Mouse (Mus musculus) forebrain, embryonic 13.5 days (tissue): ENCODE results near the gene Hmg20b. TPM values are rescaled to one million over a fixed set of nuclear protein-coding genes. Genes with fewer than 3 reads are reported as not detected.

ENCODE experiments used
- ATAC-seq: fragments of 200-750 bp; cut with Nextera tagmentation; 2 replicates; pipeline ENCODE4 v1.8.0; 2017
- H3K27ac ChIP-seq: fragments of 300-500 bp; sonication (generic); 2 replicates; pipeline ENCODE4 v1.5.1; 2015; ENCODE audit warnings: inconsistent platforms, mild to moderate bottlenecking, moderate library complexity
- H3K27me3 ChIP-seq: fragments of 300-500 bp; sonication (generic); 2 replicates; pipeline ENCODE4 v1.6.1; 2015; ENCODE audit warnings: mild to moderate bottlenecking, inconsistent platforms
- H3K36me3 ChIP-seq: fragments of 300-500 bp; sonication (generic); 2 replicates; pipeline ENCODE4 v1.6.1; 2015; ENCODE audit warnings: mild to moderate bottlenecking, inconsistent platforms; ENCODE audit not compliant: poor library complexity, severe bottlenecking
- H3K4me1 ChIP-seq: fragments of 300-500 bp; sonication (generic); 2 replicates; pipeline ENCODE4 v1.6.1; 2015; ENCODE audit warnings: inconsistent platforms
- H3K4me2 ChIP-seq: fragments of 300-500 bp; sonication (generic); 2 replicates; pipeline ENCODE4 v1.6.1; 2015; ENCODE audit warnings: inconsistent platforms, mild to moderate bottlenecking, moderate library complexity
- H3K4me3 ChIP-seq: fragments of 300-500 bp; sonication (generic); 2 replicates; pipeline ENCODE4 v1.5.1; 2015; ENCODE audit warnings: mild to moderate bottlenecking, inconsistent platforms
- H3K9ac ChIP-seq: fragments of 300-500 bp; sonication (generic); 2 replicates; pipeline ENCODE4 v1.6.1; 2015; ENCODE audit warnings: mild to moderate bottlenecking, inconsistent platforms
- H3K9me3 ChIP-seq: fragments of 300-500 bp; sonication (generic); replicated peaks from 2 replicates; pipeline ENCODE4 v1.6.1; 2016; ENCODE audit warnings: inconsistent platforms
- WGBS: fragments of 180-500 bp; shearing (Covaris S2); methylation state at CpG from one replicate; pipeline ENCODE4 v1.1.7; 2015; 5-methylcytosine and 5-hydroxymethylcytosine counted together
- polyA plus RNA-seq: library from polyadenylated mRNA; unstranded; fragments of >200 nt; fragmentation: Nextera tagmentation; extraction: Ambion mirVana; gene quantifications from 2 replicates; pipeline ENCODE4 v1.2.1, GENCODE M21; 2015

Hmg20b gene
- polyA plus RNA-seq, 1 experiment from 2014 or later: 60.6 TPM

- no peaks in the 10 kb centered on the region for H3K9me3 ChIP-seq
- no peaks in the 10 kb centered on the region for H3K4me1 ChIP-seq
- WGBS: 76% methylated on average over 10 of the region's 10 CpGs
- no peak overlapping the region for H3K27ac ChIP-seq
- peaks cover 25% of the 10 kb centered on the region for H3K27me3 ChIP-seq
- H3K9ac ChIP-seq: peak overlapping the region; percentile 37; the same call in 1 of the 2 replicates
- ATAC-seq: no peak
- no peak overlapping the region for H3K4me3 ChIP-seq
- H3K4me2 ChIP-seq: no peak overlapping the region
- peaks cover 40% of the 10 kb centered on the region for H3K36me3 ChIP-seq
Observed at GRCm38 (mm10) chr10:81329194-81329975, 20.9 kb downstream of the Hmg20b start.

DNA sequence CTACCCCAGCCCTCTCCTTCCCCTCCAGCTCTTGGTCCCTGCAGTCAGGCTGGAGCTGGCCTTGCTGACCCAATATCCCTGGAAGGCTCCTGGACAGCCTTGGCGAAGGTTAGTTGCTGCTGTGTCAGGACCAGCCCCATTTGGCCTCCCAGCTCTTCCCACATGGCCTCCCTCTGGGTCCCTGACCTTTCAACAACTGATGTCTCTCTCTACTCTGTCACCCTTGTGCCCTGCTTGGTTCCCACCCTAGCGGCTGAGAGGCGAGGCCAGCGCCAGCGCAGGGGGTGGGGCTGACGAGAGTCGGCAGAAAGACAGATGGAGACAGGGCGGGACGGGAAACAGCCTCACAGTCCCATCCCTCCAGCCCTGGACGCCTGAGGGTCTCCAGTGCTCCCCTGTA, 21.9 kb downstream of the Hmg20b start, which contains the start of gene Tbxa2r:
Tbxa2r (plus strand) TSS at position 346 of the 400 bp plus-strand sequence.
- Histone ChIP-seq H3K4me1 (no peaks in the 10 kb centered on the region), H3K27ac (no peak within 1 kb of the TSS; the same call in 1 of the 2 replicates)
- WGBS: 15% methylated on average over 10 of the region's 10 CpGs

GRCm38 (mm10) chr10:81327959-81328358, 22.3 kb downstream of the Hmg20b start:
- Histone ChIP-seq H3K27me3 (peaks cover 16% of the 10 kb centered on the region), H3K9me3 (no peaks in the 10 kb centered on the region), H3K4me2 (no peak overlapping the region), H3K4me3 (no peak overlapping the region), H3K27ac (no peak overlapping the region; the same call in 1 of the 2 replicates), H3K4me1 (0 out of 2 replicates have a peak, but pooled peaks cover under 1% of the 10 kb centered on the region), H3K36me3 (peaks cover 54% of the 10 kb centered on the region), H3K9ac (no peak overlapping the region)
- no peak for ATAC-seq
- WGBS: 58% methylated on average over 2 of the region's 2 CpGs

More for the DNA sequence above, 21.9 kb downstream of the Hmg20b start, which contains the start of gene Tbxa2r:
- ATAC-seq: no peak; the same call in 1 of the 2 replicates
- Histone ChIP-seq H3K9me3 (no peaks in the 10 kb centered on the region), H3K9ac (peak within 1 kb of the TSS; percentile 27; the same call in 1 of the 2 replicates), H3K4me3 (no peak within 1 kb of the TSS), H3K36me3 (peaks cover 50% of the 10 kb centered on the region), H3K27me3 (peaks cover 20% of the 10 kb centered on the region), H3K4me2 (no peak within 1 kb of the TSS)

DNA sequence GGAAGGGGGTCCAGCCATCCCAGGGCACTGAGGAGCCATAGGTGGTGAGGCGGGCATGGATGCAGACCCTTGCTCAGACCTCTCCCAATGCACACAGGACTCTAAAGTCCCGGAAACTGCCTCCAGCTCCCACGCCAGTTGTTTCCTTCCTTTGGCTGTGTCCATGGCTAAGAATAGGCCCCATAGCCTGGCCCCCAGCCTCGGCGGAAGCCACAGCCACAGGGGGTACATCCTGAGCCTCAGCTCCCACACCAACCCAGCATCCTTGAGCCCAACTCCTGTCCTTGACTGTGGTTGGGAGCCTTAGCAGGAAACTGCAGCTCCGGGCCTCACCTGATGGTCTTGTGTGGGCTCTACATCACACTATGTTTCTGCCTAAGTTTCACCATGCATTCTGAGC, 23.4 kb downstream of the Hmg20b start:
- Histone ChIP-seq H3K9ac (no peak overlapping the region), H3K9me3 (no peaks in the 10 kb centered on the region), H3K4me3 (no peak overlapping the region), H3K36me3 (peaks cover 63% of the 10 kb centered on the region), H3K27me3 (peaks cover 5% of the 10 kb centered on the region), H3K27ac (no peak overlapping the region), H3K4me2 (no peak overlapping the region), H3K4me1 (peaks cover 12% of the 10 kb centered on the region)
- ATAC-seq: no peak
- WGBS: 83% methylated on average over 6 of the region's 6 CpGs

- 95% methylated on average over 18 of the region's 18 CpGs for WGBS
- H3K36me3 ChIP-seq: peaks cover 63% of the 10 kb centered on the region
- no peak for ATAC-seq
Observed at GRCm38 (mm10) chr10:81325781-81326180, 24.5 kb downstream of the Hmg20b start.

GRCm38 (mm10) chr10:81325176-81325575, 25.1 kb downstream of the Hmg20b start:
- Histone ChIP-seq H3K27ac (no peak overlapping the region), H3K4me2 (no peak overlapping the region), H3K4me1 (peaks cover 16% of the 10 kb centered on the region), H3K27me3 (no peaks in the 10 kb centered on the region), H3K9me3 (no peaks in the 10 kb centered on the region), H3K36me3 (peaks cover 63% of the 10 kb centered on the region), H3K9ac (no peak overlapping the region), H3K4me3 (no peak overlapping the region)
- WGBS: 95% methylated on average over 21 of the region's 21 CpGs
- no peak for ATAC-seq

More at GRCm38 (mm10) chr10:81325781-81326180, 24.5 kb downstream of the Hmg20b start:
- Histone ChIP-seq H3K27me3 (no peaks in the 10 kb centered on the region), H3K9ac (no peak overlapping the region), H3K9me3 (no peaks in the 10 kb centered on the region), H3K4me2 (no peak overlapping the region), H3K4me3 (no peak overlapping the region), H3K27ac (no peak overlapping the region), H3K4me1 (peaks cover 16% of the 10 kb centered on the region)

GRCm38 (mm10) chr10:81323791-81324530, 26.3 kb downstream of the Hmg20b start:
- H3K27ac ChIP-seq: no peak overlapping the region
- H3K36me3 ChIP-seq: peaks cover 63% of the 10 kb centered on the region
- 94% methylated on average over 18 of the region's 18 CpGs for WGBS
- H3K4me2 ChIP-seq: no peak overlapping the region
- H3K9me3 ChIP-seq: no peaks in the 10 kb centered on the region
- H3K27me3 ChIP-seq: no peaks in the 10 kb centered on the region
- peaks cover 26% of the 10 kb centered on the region for H3K4me1 ChIP-seq
- no peak overlapping the region for H3K9ac ChIP-seq
- no peak for ATAC-seq
- H3K4me3 ChIP-seq: peak overlapping the region; percentile 13; the same call in 1 of the 2 replicates

DNA sequence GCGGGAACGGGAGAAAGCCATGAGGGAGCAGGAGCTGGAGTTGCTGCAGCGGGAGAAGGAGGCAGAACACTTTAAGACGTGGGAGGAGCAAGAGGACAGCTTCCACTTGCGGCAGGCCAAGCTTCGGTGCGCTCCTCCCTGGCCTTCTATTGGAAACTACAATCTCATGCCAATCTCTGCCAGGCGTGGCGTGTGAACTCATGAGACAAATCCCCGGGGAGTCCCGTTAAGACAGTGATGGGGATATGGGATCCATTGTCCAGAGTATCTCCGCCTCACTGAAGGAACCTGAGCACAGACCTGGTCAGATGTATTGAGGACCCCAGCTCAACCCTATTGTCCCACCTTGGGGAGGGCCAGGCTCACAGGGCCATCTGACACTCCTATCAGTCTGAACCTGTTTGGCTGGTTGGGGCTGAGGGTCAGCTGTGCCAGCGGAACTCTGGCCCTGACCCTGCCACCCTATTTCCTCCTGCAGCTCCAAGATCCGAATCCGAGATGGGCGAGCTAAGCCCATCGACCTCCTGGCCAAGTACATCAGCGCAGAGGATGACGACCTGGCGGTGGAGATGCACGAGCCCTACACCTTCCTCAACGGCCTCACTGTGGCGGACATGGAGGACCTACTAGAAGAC, 27.0 kb downstream of the Hmg20b start:
- no peaks in the 10 kb centered on the region for H3K9me3 ChIP-seq
- peaks cover 30% of the 10 kb centered on the region for H3K4me1 ChIP-seq
- no peak overlapping the region for H3K27ac ChIP-seq
- H3K36me3 ChIP-seq: peaks cover 67% of the 10 kb centered on the region
- H3K9ac ChIP-seq: no peak overlapping the region
- H3K4me2 ChIP-seq: no peak overlapping the region; the same call in 1 of the 2 replicates
- H3K4me3 ChIP-seq: no peak overlapping the region
- no peak for ATAC-seq
- WGBS: 93% methylated on average over 23 of the region's 23 CpGs
- H3K27me3 ChIP-seq: no peaks in the 10 kb centered on the region

GRCm38 (mm10) chr10:81322444-81322843, 27.8 kb downstream of the Hmg20b start:
- ATAC-seq: no peak
- no peak overlapping the region for H3K27ac ChIP-seq
- H3K4me3 ChIP-seq: peak overlapping the region; percentile 96; the same call in 1 of the 2 replicates
- WGBS: 96% methylated on average over 27 of the region's 27 CpGs
- no peak overlapping the region for H3K9ac ChIP-seq
- peaks cover 67% of the 10 kb centered on the region for H3K36me3 ChIP-seq
- no peaks in the 10 kb centered on the region for H3K27me3 ChIP-seq
- peaks cover 30% of the 10 kb centered on the region for H3K4me1 ChIP-seq
- peak overlapping the region; percentile 85 for H3K4me2 ChIP-seq
- no peaks in the 10 kb centered on the region for H3K9me3 ChIP-seq

DNA sequence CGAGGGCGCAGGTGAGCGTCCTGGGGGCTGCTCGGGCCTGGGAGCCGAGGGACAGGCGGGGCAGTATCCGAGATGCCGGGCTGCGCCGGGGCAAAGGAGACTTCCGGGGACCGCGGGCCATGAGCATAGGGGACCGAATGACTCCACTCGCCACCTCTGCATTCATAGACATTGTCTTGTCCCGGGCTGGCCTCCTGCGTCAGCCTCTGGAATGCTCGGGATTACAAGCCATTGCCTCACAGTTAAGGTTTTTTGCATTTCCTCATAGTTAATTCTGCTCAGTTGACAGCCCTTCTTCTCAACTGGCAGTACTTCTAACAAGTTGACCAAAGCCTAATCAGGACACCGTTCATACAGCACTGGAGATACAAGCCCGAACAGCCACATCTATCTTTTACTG, 28.8 kb downstream of the Hmg20b start:
- Histone ChIP-seq H3K9me3 (no peaks in the 10 kb centered on the region), H3K27me3 (no peaks in the 10 kb centered on the region), H3K36me3 (peaks cover 62% of the 10 kb centered on the region), H3K27ac (peak overlapping the region; percentile 88), H3K9ac (peak overlapping the region; percentile 90), H3K4me1 (peaks cover 39% of the 10 kb centered on the region), H3K4me3 (peak overlapping the region; percentile 96), H3K4me2 (peak overlapping the region; percentile 85)
- 3% methylated on average over 20 of the region's 20 CpGs for WGBS
- ATAC-seq: peak; percentile 0; the same call in 1 of the 2 replicates

DNA sequence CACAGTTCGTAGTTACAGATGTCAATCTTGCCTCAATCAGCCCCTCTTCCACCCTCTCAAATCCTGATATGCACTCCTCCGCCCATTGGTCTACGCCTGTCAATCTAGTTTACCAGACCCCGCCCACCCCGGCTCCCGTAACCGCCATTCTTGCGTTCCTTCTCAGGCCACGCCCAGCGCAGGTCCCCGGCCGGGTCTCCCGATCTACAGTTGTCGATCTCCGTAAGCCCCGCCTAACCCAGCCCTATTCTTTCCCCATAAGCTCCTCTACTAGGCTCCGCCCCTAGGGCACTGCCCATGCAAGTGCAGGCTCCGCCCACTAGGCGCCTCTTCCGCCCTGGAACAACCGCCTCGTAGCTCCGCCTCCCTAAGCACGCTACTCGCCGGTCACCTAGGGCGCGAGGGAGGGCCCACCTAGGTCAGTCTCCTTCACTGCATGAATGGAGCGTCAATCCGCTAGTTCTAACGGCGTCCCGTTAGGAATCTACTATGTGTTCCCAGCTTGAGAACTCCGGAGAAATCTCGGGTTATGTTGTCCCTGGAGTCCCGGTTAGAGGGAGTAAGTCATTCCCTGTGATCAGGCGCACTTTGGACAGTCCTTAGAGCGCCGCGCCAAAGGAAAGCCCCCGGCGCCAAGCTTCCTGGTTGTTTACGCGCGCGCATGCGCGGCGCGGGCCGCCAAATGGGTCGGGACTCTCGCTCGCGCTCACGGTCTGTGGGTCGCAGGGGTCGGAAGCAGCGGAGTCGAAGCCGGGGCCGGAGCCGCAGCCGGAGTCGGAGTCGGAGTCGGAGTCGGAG, 29.5 kb downstream of the Hmg20b start, which contains the start of gene Cactin:
Cactin (plus strand) TSS at position 554 of the 798 bp plus-strand sequence.
- Histone ChIP-seq H3K9ac (peak within 1 kb of the TSS; percentile 90), H3K4me2 (peak within 1 kb of the TSS; percentile 85), H3K27me3 (no peaks in the 10 kb centered on the region), H3K4me1 (peaks cover 42% of the 10 kb centered on the region), H3K4me3 (peak within 1 kb of the TSS; percentile 96), H3K9me3 (no peaks in the 10 kb centered on the region), H3K36me3 (peaks cover 62% of the 10 kb centered on the region), H3K27ac (peak within 1 kb of the TSS; percentile 88)
- ATAC-seq: peak; percentile 93
- WGBS: under 1% methylated on average over 68 of the region's 68 CpGs
